Mouse (Mus musculus): ENCODE data around the gene Kif3c.

Kif3c gene

GRCm38 (mm10) chr12:3364508-3365448 is at the start of gene Kif3c:
Kif3c (plus strand) TSS chr12:3365132.
- DNase-seq (ENCODE audit: extremely low read depth, low read depth), result peak; percentile 36

- DNase-seq (ENCODE audit: extremely low read depth, low read depth), result no peak
These were observed 48.8 kb upstream of the Kif3c start for GRCm38 (mm10) chr12:3316083-3316482.

DNA sequence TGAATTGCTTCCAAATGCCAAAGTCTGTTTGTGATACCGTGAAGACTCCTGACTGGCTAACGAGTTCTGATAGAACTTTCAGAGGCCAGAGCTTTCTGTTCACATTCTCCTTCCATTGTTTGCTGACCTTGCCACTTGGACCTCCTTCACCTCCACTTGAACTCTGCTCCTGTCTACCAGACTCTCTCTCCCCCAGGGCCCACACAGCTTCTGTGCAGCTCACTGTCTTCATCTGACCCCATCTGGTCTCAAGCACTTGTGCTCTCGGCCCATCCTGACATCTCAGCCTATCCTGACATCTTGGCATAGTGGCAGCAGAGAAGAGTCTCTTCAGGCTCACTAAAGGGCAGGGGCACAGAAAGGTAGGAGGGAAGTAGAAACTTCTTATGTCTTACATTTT is 48.0 kb upstream of the Kif3c start:
- DNase-seq (ENCODE audit: extremely low read depth, low read depth), result no peak

GRCm38 (mm10) chr12:3319377-3319776 is 45.6 kb upstream of the Kif3c start:
- DNase-seq (ENCODE audit: extremely low read depth, low read depth), result no peak

- DNase-seq (ENCODE audit: extremely low read depth, low read depth), result no peak
These were observed 41.7 kb upstream of the Kif3c start for GRCm38 (mm10) chr12:3323241-3323640.

DNA sequence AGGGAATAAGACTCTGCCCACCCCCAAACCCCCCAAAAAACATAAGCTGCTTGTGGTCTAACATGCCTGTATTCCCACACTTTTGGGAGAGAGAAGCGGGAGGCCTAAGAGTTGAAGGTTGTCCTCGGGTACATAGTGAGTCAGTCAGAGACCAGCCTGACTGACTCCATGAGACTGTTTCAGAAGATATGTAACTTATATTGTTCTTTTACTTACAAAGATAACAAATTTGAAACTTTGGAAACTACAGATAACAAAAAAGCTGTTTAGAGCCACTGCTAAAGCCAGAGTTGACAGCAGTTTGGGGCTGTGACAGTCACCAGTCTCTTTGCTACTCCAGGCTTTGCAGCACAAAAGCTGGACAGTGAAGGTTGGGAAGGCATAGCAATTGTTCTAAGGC is 39.7 kb upstream of the Kif3c start:
- no peak for DNase-seq (ENCODE audit: extremely low read depth, low read depth)

GRCm38 (mm10) chr12:3329677-3330076 is 35.3 kb upstream of the Kif3c start:
- no peak for DNase-seq (ENCODE audit: extremely low read depth, low read depth)

DNA sequence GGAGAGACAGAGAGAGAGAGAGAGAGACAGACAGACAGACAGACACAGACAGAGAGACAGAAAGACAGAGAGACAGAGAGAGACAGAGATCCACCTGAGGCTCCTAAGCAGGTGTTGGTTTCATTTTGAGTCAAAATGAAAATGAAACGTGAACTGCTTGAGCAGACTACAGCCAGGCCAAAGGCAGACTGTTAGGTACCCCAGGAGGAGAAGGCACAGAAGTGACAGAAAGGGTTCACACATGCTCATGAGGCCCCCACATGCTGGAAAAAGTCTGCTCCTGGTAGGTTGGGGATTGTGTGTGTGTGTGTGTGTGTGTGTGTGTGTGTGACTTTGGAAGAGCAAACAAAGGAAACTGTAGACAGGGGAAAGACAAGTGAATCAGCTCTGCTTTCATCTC is 26.0 kb upstream of the Kif3c start:
- DNase-seq (ENCODE audit: extremely low read depth, low read depth), result no peak

DNA sequence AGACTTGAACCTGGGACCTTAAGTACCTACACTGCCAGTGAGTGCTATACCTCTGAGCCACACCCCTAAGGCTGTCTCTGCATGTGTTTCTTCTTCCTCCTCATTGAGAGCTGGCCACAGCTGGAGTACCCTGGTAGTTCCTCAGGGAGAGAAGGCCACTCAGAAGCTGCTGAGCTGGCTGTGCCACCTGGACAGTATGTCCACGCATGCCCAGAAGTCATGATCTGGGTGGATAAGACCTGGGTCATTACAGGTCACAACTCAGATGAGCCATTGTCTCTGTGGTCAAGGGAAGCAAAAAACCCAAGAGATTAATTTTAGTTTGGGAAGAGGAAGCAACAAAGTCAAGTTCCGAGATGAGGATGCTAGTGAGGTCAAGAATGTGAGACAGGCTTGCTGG is 20.8 kb upstream of the Kif3c start:
- no peak for DNase-seq (ENCODE audit: extremely low read depth, low read depth)

DNA sequence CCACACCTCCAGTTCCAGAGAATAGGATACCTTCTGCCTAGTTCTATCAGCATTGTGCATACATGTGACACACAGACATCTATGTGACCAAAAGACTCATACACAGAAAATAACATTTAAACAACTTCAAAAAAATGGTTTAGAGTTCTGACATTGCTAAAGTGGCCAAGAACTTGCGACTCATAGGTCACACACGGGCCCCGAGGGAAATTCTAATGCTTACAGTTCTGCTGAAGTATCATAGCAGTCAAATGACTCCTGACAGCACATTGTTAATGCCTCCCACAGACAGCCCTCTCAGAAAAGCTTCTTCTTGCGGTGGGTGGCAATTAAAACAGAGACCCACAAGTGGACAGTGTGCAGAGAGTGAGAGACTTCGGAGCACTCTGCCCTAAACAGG is 19.9 kb upstream of the Kif3c start:
- DNase-seq (ENCODE audit: extremely low read depth, low read depth), result no peak

- DNase-seq (ENCODE audit: extremely low read depth, low read depth), result no peak
These were observed 17.2 kb upstream of the Kif3c start for GRCm38 (mm10) chr12:3347682-3348081.

GRCm38 (mm10) chr12:3349387-3349786 is 15.5 kb upstream of the Kif3c start:
- DNase-seq (ENCODE audit: extremely low read depth, low read depth), result peak; percentile 32

GRCm38 (mm10) chr12:3350136-3350535 is 14.8 kb upstream of the Kif3c start:
- DNase-seq (ENCODE audit: extremely low read depth, low read depth), result no peak

DNA sequence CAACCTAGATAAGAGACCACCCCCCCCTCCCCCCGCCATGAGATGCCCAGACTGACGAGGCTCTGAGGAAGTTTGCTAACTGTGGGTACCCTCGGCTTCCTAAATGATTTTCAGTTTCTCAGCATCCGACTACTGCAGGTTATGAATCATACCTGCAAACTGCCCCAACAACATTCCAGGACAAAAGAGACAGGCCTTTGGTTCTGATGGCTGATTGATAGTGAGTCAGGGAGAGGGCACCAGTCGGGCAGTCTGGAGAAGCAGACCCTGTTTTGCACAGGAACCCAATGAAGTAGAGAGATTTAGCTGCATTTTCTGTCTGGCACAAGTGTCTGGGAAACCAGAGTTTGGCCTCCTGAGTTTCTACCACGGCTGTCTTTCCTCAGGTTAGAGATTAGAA is 12.7 kb upstream of the Kif3c start:
- no peak for DNase-seq (ENCODE audit: extremely low read depth, low read depth)

DNA sequence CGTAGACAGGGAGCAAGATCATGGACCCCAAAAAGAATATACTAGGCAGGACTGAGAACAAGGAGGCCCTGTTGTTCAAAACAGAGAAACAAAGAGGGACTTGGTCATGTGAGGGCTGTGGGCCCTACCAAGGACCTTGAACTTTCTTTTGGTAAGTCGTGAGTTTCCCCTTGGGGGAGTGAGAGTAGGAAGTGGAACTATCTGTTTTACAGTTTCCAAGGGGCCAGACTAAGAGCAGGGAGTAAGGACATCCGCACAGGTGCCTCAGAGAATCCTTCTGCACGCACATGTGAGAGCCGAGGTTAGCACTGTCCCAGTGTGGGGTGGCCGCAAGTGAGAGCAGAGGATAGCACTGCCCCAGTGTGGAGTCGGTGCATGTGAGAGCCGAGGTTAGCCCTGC is 9.9 kb upstream of the Kif3c start:
- no peak for DNase-seq (ENCODE audit: extremely low read depth, low read depth)

- DNase-seq (ENCODE audit: extremely low read depth, low read depth), result no peak
These were observed 8.1 kb upstream of the Kif3c start for GRCm38 (mm10) chr12:3356824-3357223.

DNA sequence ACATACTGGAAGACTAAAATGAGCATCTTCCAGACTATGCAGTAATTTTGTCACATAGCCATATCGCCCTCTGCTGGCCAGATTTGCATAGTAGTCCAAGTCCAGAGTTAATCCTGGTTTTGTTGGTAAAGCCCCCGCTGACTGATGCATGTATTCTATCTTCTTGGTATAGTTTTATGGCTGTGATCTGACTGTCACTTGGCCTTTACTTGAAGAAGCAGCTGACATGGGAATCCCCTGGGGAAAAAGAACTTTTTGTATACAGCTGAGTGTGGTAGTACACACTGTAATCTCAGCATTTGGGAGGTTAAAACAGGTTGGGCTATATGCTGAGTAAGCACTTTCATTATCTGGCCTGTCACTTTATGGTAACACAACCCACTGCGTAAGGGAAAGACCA is 5.6 kb upstream of the Kif3c start:
- DNase-seq (ENCODE audit: extremely low read depth, low read depth), result peak; percentile 63

DNA sequence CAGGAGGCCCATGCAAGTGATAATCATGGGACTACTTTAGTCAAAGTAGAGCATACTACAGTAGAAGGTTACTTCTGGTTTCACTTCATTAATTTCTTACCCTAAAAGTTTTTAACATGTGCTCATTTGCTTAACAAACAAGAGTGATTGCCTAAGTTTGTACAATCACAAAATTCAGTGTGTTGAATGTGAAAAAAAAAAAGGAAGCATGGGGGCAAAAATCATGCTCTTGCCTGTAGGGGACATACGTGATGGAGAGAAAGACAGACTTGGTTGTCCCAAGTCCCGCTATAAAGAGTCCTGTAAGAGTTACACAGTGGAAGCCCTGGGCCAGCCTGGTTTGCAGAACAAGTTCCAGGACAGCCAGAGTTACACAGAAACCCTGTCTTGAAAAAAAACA is 4.9 kb upstream of the Kif3c start:
- no peak for DNase-seq (ENCODE audit: extremely low read depth, low read depth)

DNA sequence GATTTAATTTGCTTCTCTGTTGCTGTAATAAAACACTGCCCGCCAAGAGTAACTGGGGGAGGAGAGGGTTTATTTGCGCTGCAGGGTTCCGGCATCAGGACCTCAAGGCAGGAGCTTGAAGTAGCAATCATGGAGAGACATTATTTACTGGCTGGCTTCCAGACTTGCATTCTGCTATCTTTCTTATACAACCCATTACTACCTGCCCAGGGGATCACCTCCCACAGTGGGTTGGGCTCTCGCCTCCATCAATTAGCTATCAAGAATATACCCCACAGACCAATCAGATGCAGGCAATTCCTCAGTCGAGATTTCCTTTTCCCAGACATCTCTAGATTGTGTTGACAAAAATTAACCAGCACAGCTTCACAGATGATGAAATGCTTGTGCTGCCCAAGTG is 856 bp upstream of the Kif3c start:
- no peak for DNase-seq (ENCODE audit: extremely low read depth, low read depth)

DNA sequence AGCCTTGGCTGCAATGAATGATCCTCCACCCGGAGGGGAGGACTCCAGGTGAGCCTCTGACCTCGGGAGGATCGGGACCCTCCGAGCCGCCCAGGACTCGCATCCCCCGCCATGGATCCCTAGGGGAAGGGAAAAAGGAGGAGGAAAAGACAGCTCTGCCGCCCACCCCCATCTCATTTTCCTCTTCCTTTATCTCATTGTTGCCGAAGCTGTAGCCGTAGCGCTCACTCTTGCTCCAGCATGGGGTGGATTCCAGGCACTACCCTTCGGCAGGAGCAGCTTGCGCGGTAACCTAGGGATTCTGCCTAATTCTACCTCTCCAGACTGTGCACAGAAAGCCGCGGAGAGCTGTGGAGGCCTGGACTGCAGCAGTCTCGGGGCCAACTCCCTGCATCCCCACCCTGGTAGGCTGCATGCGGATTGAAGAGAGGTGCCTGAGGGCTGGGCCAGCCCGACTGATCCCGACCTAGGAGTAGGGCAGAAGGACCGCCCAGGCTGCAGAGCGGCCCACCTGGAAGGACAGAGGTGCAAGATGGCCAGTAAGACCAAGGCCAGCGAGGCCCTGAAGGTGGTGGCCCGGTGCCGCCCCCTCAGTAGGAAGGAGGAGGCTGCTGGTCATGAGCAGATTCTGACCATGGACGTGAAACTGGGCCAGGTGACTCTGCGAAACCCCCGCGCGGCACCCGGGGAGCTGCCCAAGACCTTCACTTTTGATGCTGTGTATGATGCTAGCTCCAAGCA is 687 bp downstream of the Kif3c start:
- no peak for DNase-seq (ENCODE audit: extremely low read depth, low read depth)

DNA sequence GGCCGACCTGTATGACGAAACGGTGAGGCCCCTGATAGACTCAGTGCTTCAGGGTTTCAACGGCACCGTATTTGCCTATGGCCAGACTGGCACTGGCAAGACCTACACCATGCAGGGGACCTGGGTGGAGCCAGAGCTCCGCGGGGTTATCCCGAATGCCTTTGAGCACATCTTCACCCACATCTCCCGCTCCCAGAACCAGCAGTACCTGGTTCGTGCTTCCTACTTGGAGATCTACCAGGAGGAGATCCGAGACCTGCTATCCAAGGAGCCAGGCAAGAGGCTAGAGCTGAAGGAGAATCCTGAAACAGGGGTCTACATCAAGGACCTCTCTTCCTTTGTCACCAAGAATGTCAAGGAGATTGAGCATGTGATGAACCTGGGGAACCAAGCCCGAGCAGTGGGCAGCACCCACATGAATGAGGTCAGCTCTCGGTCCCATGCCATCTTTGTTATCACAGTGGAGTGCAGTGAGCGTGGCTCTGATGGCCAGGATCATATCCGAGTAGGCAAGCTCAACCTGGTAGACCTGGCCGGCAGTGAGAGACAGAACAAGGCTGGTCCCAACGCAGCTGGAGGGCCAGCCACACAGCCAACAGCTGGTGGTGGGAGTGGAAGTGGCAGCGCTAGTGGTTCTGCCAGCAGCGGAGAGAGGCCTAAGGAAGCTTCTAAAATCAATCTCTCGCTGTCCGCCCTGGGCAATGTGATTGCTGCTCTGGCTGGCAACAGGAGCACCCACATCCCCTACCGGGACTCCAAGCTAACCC is 1.4 kb downstream of the Kif3c start:
- no peak for DNase-seq (ENCODE audit: extremely low read depth, low read depth)

GRCm38 (mm10) chr12:3366957-3367260 is 2.0 kb downstream of the Kif3c start:
- DNase-seq (ENCODE audit: extremely low read depth, low read depth), result no peak
